Mouse (Mus musculus) cerebellum, adult 2 months (tissue): ENCODE measurements around the gene Uvrag.

Experiments
- CTCF ChIP-seq: fragments of 200-500 bp; IDR thresholded peaks from 2 replicates; pipeline ENCODE4 v1.5.1; 2011; ENCODE audit warnings: low read depth, mild to moderate bottlenecking, control low read depth, low read length, moderate library complexity, borderline replicate concordance; ENCODE audit not compliant: insufficient read depth
- POLR2A ChIP-seq: fragments of 200-500 bp; IDR thresholded peaks from 2 replicates; pipeline ENCODE4 v1.6.1; 2011; ENCODE audit warnings: low read length, control low read depth, borderline replicate concordance; ENCODE audit not compliant: insufficient read depth

- TF ChIP-seq POLR2A (no peak), CTCF (no peak)
Measured at GRCm38 (mm10) chr7:99025989-99026388, 115.0 kb downstream of the Uvrag start.
